Mouse (Mus musculus): Measurements from ENCODE around the gene Slc39a11. TPM values are rescaled to one million over a fixed set of nuclear protein-coding genes. Genes with fewer than 3 reads are reported as not detected.

Gene Slc39a11
- total and polyA plus RNA-seq, 3 experiments: 43.2 to 54.4 (median 51.0) TPM

DNA sequence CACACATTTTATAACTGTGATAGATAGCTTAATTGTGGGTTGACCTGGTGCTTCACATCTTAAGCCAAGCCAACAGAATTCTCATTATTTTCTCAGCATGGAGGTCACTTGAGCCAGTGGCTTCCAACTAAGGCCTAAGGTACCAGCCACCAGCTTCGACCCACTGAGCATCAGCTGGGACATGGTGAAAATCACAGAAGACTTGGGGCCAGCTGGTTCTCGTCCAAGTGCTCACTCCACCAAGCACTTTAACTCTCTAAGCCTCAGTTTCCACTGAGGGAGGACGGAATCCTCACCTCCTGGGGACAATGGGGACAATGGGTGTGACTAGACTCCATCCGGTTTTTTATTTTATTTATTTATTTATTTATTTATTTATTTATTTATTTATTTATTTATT lies 27.9 kb downstream of the Slc39a11 start:
- Histone ChIP-seq H3K9me3 (replicated peaks; ENCODE audit: low read length) (no peaks in the 10 kb centered on the region), H3K4me1 (ENCODE audit: control insufficient read depth in 1 of 2, insufficient read depth in 2 of 2) (peaks cover 3 to 10% of the 10 kb centered on the region in 2 experiments; a peak in 2 of 4 replicates), H3K27ac (ENCODE audit: insufficient read depth, low read depth) (no peak overlapping the region), H3K9ac (ENCODE audit: insufficient read depth, low read depth) (no peak overlapping the region), H3K27me3 (replicated peaks) (no peaks in the 10 kb centered on the region), H3K79me2 (replicated peaks; ENCODE audit: control insufficient read depth, extremely low read depth, insufficient read depth, poor library complexity, severe bottlenecking) (no peaks in the 10 kb centered on the region), H3K36me3 (replicated peaks in 1 of 2; ENCODE audit: control insufficient read depth in 1 of 2, insufficient read depth in 1 of 2, low read length in 1 of 2) (no peaks in the 10 kb centered on the region), H3K4me2 (ENCODE audit: insufficient read depth, low read depth, poor library complexity, severe bottlenecking) (no peak overlapping the region), H3K4me3 (replicated peaks in 1 of 3; ENCODE audit: low read depth in 2 of 3, low read length in 2 of 3, poor library complexity in 1 of 3) (no peak overlapping the region)
- in situ Hi-C loops (cut with MboI; ENCODE audit: low pct_ligation_motif_present, low pct_unique_long_range_greater_than_20kb, low sequenced_read_pairs): no loop called here
- no peak for DNase-seq (ENCODE audit: extremely low read depth)
- dilution Hi-C loops (cut with MboI; ENCODE audit: extremely low pct_ligation_motif_present, extremely low pct_unique_long_range_greater_than_20kb, low sequenced_read_pairs): no loop called here
- TF ChIP-seq RAD21 (IDR thresholded peaks at IDR 0.05; ENCODE audit: low read depth, low read length): no peak
- no peak for TF ChIP-seq RCOR1 (conservative IDR thresholded peaks at IDR 0.05; ENCODE audit: low read depth, low read length)
- TF ChIP-seq TBP (conservative IDR thresholded peaks at IDR 0.05; ENCODE audit: low read depth, low read length): no peak
- no peak for TF ChIP-seq MYC (IDR thresholded peaks at IDR 0.05; ENCODE audit: low read depth, low read length)
- no peak for TF ChIP-seq HCFC1 (IDR thresholded peaks at IDR 0.05; ENCODE audit: low read depth, low read length)
- no peak for TF ChIP-seq USF1 (IDR thresholded peaks at IDR 0.05; ENCODE audit: low read depth, low read length)
- TF ChIP-seq GABPA (IDR thresholded peaks at IDR 0.05; ENCODE audit: insufficient replicate concordance, low read depth, low read length): no peak
- no peak for TF ChIP-seq NRF1 (IDR thresholded peaks at IDR 0.05; ENCODE audit: low read depth, low read length)
- TF ChIP-seq ETS1 (conservative IDR thresholded peaks at IDR 0.05; ENCODE audit: low read depth, low read length): no peak
- no peak for TF ChIP-seq MAFK (IDR thresholded peaks at IDR 0.05; ENCODE audit: insufficient replicate concordance, low read length)
- TF ChIP-seq SMC3 (IDR thresholded peaks at IDR 0.05; ENCODE audit: low read depth, low read length): no peak
- TF ChIP-seq MXI1 (IDR thresholded peaks at IDR 0.05; ENCODE audit: low read depth, low read length): no peak
- TF ChIP-seq SIN3A (IDR thresholded peaks at IDR 0.05; ENCODE audit: low read length): no peak
- no peak for TF ChIP-seq MAX (IDR thresholded peaks at IDR 0.05; ENCODE audit: low read length)
- TF ChIP-seq MEF2A (IDR thresholded peaks at IDR 0.05; ENCODE audit: borderline replicate concordance, low read depth, low read length): no peak
- no peak for TF ChIP-seq CHD2 (IDR thresholded peaks at IDR 0.05; ENCODE audit: low read length)

DNA sequence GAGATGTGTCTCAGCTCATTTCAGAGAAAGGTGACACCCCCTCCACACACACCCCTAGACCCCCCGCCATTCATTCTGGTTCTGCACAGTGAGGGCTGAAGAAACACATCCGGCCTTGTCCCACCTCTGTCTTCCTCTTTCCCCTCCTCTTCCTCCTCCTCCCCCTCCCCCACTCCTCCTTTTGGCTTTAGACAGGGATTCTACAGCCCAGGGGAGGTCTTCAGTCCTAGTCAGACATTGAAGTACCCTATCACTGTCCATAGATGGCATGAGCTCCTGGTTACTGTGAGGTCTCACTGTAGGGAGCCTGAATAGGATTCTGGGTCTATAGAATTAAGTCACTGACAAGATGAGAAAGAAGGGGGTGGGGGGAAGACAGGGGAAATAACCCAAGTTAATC lies 28.9 kb downstream of the Slc39a11 start:
- no peak overlapping the region for H3K4me3 ChIP-seq (replicated peaks in 1 of 3; ENCODE audit: low read depth in 2 of 3, low read length in 2 of 3, poor library complexity in 1 of 3)
- DNase-seq (ENCODE audit: extremely low read depth): no peak
- H3K9ac ChIP-seq (ENCODE audit: insufficient read depth, low read depth): no peak overlapping the region
- TF ChIP-seq POLR2AphosphoS2 (IDR thresholded peaks at IDR 0.05; ENCODE audit: low read depth, low read length): no peak
- no peak for TF ChIP-seq E2F4 (IDR thresholded peaks at IDR 0.05; ENCODE audit: insufficient replicate concordance, low read depth, low read length)
- no peak for TF ChIP-seq TCF12 (IDR thresholded peaks at IDR 0.05; ENCODE audit: low read depth, low read length)
- no peak for TF ChIP-seq MAZ (IDR thresholded peaks at IDR 0.05; ENCODE audit: low read depth, low read length)
- TF ChIP-seq HCFC1 (IDR thresholded peaks at IDR 0.05; ENCODE audit: low read depth, low read length): no peak
- no peak for TF ChIP-seq KAT2A (IDR thresholded peaks at IDR 0.05; ENCODE audit: insufficient replicate concordance, low read length)
- TF ChIP-seq ETS1 (conservative IDR thresholded peaks at IDR 0.05; ENCODE audit: low read depth, low read length): no peak
- no peak for TF ChIP-seq NRF1 (IDR thresholded peaks at IDR 0.05; ENCODE audit: low read depth, low read length)
- TF ChIP-seq POLR2A (IDR thresholded peaks at IDR 0.05; ENCODE audit: low read depth, low read length): no peak
- no peaks in the 10 kb centered on the region for H3K36me3 ChIP-seq (replicated peaks in 1 of 2; ENCODE audit: control insufficient read depth in 1 of 2, insufficient read depth in 1 of 2, low read length in 1 of 2)
- peaks cover 3 to 10% of the 10 kb centered on the region in 2 experiments; a peak in 2 of 4 replicates for H3K4me1 ChIP-seq (ENCODE audit: control insufficient read depth in 1 of 2, insufficient read depth in 2 of 2)
- H3K4me2 ChIP-seq (ENCODE audit: insufficient read depth, low read depth, poor library complexity, severe bottlenecking): no peak overlapping the region
- no peak overlapping the region for H3K27ac ChIP-seq (ENCODE audit: insufficient read depth, low read depth)
- H3K27me3 ChIP-seq (replicated peaks): no peaks in the 10 kb centered on the region
- dilution Hi-C loops (cut with MboI; ENCODE audit: extremely low pct_ligation_motif_present, extremely low pct_unique_long_range_greater_than_20kb, low sequenced_read_pairs): no loop called here
- peaks cover 4% of the 10 kb centered on the region for H3K9me3 ChIP-seq (replicated peaks; ENCODE audit: low read length)
- in situ Hi-C loops (cut with MboI; ENCODE audit: low pct_ligation_motif_present, low pct_unique_long_range_greater_than_20kb, low sequenced_read_pairs): no loop called here
- H3K79me2 ChIP-seq (replicated peaks; ENCODE audit: control insufficient read depth, extremely low read depth, insufficient read depth, poor library complexity, severe bottlenecking): no peaks in the 10 kb centered on the region

Measured in CH12.LX (cell line).